Mouse (Mus musculus) lung, postnatal 0 days (tissue): ENCODE data around the gene Sept8.

Source experiments
- CTCF ChIP-seq: IDR thresholded peaks from 2 replicates; pipeline ENCODE4 v1.5.1; 2016; ENCODE audit warnings: antibody characterized with exemption, mild to moderate bottlenecking
- EP300 ChIP-seq: IDR thresholded peaks from 2 replicates; pipeline ENCODE4 v1.6.1; 2016; ENCODE audit warnings: antibody characterized with exemption, mild to moderate bottlenecking, control low read depth

DNA sequence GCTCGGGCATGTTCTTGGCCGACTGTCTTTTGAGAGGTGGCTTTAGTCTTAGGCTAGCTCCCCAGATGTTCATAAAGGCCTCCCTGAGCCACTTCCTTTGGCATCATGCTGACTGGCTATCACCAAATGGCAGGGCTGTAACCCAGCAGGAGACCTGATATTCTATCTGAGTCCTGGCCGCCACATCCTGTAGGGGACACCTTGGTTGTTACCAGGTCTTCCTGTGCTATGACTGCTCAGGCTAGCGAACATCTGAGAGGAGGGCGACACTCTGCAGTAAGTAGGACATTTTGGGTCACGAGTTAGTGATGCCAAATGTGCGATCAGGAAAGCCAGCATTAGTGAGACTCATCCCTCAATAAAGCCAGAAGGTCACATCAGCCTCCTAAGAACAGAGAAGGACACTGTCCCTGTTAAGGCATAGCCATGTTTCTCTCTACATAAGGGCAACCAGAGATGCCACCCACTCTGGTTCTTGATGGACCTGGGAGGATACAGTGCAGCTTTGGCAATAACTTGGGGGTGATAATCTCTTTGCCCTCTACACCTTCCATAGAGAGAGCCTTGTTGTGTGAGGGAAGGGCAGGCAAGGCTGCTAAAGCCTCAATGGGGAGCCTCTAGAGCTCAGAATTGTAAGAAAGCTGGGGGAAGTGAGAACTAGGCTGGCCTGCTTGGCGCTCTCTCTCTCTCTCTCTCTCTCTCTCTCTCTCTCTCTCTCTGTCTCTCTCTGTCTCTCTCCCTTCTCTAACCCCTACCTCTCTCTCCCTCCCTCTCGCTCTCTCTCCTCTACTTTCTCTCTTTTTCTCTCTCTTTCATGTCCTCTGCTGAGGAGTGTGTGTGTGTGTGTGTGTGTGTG, 9.6 kb downstream of the Sept8 start:
- TF ChIP-seq EP300 (no peak), CTCF (no peak)
